Mouse (Mus musculus) ES-E14 (cell line): ENCODE data around the gene Sh3tc1.

Experiments
- CHD2 ChIP-seq: IDR thresholded peaks from 2 replicates; pipeline ENCODE4 v1.6.1; 2014; ENCODE audit warnings: mild to moderate bottlenecking, low read depth, low read length, inconsistent platforms
- HCFC1 ChIP-seq: IDR thresholded peaks from 2 replicates; pipeline ENCODE4 v1.6.1; 2012; ENCODE audit warnings: low read length, inconsistent platforms, borderline replicate concordance; ENCODE audit not compliant: insufficient read depth
- MAFK ChIP-seq: IDR thresholded peaks from 2 replicates; pipeline ENCODE4 v1.6.1; 2014; ENCODE audit warnings: mild to moderate bottlenecking, low read depth, low read length, inconsistent platforms; ENCODE audit not compliant: insufficient read depth
- ZC3H11A ChIP-seq: IDR thresholded peaks from 2 replicates; pipeline ENCODE4 v1.6.1; 2012; ENCODE audit warnings: low read depth, mild to moderate bottlenecking, inconsistent platforms, low read length, borderline replicate concordance
- ZNF384 ChIP-seq: IDR thresholded peaks from 2 replicates; pipeline ENCODE4 v1.6.1; 2012; ENCODE audit warnings: low read depth, low read length, inconsistent platforms

GRCm38 (mm10) chr5:35755131-35755733 lies 15.4 kb upstream of the Sh3tc1 start:
- TF ChIP-seq ZC3H11A = peak; percentile 53; the same call in 1 of the 2 replicates
- TF ChIP-seq ZNF384 = no peak
- TF ChIP-seq CHD2 = no peak
- TF ChIP-seq HCFC1 = peak; percentile 47; the same call in 1 of the 2 replicates
- TF ChIP-seq MAFK = peak; percentile 53; the same call in 1 of the 2 replicates
